Mouse (Mus musculus) thymus, postnatal 14 days (tissue): Measurements from ENCODE around the gene Igfbp6.
"Not testable (repeated sequence)": the region's sequence is repeated elsewhere in the genome, so short reads cannot be mapped to it uniquely, and the experiment has no call there.

Source experiments
- DNase-seq: peaks from one replicate; pipeline ENCODE4 v3.0.0; 2021

Igfbp6 gene

GRCm38 (mm10) chr15:102142914-102143912 lies 949 bp upstream of the Igfbp6 start:
- no peak for DNase-seq

DNA sequence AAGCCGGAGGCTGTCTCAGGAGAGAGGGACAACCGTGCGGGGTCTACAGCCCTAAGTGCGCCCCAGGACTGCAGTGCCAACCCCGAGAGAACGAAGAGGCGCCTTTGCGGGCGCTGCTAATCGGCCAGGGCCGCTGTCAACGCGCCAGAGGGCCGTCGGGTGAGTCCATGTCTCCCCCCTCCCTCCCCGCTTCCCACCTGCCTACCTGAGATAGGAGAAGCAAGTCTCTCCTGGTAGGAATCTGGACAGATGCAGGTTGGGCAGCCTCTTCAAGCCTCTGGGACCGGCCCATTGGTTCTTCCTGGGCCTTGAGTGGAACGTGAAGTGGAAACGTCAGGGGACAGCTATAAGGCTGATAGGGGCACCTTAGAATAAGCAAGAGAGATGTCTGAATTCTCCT lies 564 bp downstream of the Igfbp6 start:
- no peak for DNase-seq

- DNase-seq = no peak
Observed at GRCm38 (mm10) chr15:102145330-102145729, 1.2 kb downstream of the Igfbp6 start.

GRCm38 (mm10) chr15:102146089-102146488 lies 1.9 kb downstream of the Igfbp6 start:
- no peak for DNase-seq

DNA sequence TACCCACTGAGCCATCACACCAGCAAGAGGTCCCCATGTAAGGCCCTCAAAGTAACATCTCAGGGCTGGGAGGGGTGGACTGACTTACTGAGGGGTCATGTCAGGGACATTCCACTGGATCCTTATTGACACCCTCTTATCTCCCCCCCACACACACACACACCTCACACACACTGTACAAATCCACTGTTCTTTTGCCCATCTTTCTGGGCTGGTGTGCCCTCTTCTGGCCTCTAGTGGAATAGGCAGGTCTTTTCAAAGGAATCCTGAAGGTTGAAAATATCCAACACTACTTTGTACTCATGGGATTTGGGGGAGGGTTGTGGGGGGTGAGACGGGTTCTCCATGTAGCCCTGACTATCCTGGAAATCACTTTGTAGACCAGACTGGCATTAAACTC lies 2.7 kb downstream of the Igfbp6 start:
- peak; percentile 44 for DNase-seq

DNA sequence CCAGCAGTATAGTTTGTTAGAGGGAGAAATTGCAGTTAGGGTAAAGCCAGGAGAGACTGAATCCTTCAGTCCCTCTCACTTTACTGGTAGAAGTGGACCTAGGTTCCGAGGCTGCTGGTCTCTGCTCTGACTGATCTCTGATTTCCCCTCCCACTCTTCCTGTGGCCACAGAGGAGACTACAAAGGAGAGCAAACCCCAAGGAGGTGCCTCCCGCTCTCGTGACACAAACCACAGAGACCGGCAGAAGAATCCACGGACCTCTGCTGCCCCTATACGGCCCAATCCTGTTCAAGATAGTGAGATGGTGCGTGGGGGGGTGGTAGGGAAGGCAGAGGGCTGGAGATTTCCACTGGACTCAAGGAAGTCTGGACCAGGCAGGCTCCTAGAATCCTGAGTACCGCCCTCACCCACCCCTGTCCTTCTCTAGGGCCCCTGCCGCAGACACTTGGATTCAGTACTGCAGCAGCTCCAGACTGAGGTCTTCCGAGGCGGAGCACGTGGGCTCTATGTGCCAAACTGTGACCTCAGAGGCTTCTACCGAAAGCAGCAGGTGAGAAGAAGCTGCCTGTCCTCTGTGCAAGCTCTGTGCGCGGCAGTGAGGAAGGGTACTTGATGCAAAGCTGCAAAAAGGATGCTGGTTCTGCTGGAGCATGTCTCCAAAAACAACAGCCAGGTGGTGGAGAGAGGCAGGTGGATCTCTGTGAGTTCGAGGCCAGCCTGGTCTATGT lies 3.7 kb downstream of the Igfbp6 start:
- no peak for DNase-seq

DNA sequence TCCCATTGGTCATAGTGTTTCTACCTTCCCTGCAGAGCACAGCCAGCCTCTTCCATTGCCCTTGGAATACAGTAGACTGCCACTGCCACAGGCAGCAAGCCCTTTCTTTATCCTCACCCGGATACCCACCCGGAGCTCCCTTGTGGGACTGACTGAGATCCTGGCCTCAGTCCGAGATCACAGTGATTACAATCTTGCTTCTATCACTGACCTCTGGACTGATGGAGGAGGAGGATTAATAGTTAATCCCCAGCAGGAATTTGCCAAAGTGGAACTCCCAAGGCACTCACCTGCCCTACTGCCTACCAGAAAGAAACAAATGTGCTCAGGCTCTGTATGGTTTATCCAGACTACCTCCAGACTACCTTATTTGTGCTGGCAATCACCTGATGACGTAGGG lies 5.4 kb downstream of the Igfbp6 start:
- DNase-seq = no peak

- DNase-seq = peak; percentile 30
Observed at GRCm38 (mm10) chr15:102150301-102151135, 6.4 kb downstream of the Igfbp6 start, which contains the start of gene Soat2. Soat2 (plus strand) TSS chr15:102150526.

- no peak for DNase-seq
Observed at GRCm38 (mm10) chr15:102152646-102153045, 8.5 kb downstream of the Igfbp6 start.

DNA sequence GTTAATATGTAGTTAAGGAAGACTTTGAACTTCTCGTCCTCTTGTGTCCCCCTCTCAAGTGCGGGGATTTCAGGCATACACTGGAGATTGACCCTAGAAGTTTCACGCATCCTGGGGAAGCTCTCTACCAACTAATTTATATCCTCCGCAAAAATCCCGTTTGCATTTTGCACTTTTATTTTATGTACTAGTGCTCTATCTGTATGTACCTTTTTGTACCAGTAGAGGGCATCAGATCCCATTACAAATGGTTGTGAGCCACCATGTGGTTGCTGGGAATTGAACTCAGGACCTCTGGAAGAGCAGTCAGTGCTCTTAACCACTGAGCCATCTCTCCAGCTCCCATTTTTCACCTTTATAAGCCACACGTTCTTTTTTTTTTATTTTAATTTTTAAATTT lies 10.8 kb downstream of the Igfbp6 start:
- not testable (repeated sequence) for DNase-seq

- no peak for DNase-seq
Observed at GRCm38 (mm10) chr15:102156836-102157235, 12.7 kb downstream of the Igfbp6 start.

GRCm38 (mm10) chr15:102160415-102161060 lies 16.4 kb downstream of the Igfbp6 start:
- DNase-seq = peak; percentile 33

GRCm38 (mm10) chr15:102163900-102164693 lies 19.9 kb downstream of the Igfbp6 start:
- DNase-seq = no peak

DNA sequence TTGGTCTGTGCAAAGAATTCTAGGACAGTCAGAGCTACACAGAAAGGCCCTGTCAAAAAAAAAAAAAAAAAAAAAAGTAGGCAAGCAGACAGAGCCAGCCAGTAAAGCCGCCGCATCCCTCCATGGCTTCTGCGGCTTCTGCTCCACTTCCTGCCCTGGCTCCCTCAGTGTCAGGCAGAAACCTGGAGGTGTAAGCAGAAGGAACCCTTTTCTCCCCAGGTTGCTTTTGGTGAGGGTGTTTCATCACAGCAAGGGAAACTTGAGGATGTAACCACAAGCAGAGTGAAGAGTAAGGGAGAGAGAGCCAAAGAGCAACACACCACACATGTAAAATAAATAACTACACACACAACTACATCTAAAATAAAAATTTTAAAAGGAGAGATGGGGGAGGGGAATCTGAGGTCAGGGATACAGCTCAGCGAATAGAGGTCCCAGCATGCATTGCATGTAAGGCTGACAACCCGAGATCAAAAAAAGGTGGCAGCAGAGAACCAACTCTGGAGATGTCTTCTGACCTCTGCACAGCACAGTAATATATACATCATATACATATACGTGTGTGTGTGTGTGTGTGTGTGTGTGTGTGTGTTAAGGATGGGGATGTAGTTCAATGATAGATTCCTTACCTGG lies 21.4 kb downstream of the Igfbp6 start:
- peak; percentile 56 for DNase-seq

- no peak for DNase-seq
Observed at GRCm38 (mm10) chr15:102167620-102168021, 23.5 kb downstream of the Igfbp6 start.

GRCm38 (mm10) chr15:102169064-102169463 lies 24.9 kb downstream of the Igfbp6 start:
- DNase-seq = no peak

DNA sequence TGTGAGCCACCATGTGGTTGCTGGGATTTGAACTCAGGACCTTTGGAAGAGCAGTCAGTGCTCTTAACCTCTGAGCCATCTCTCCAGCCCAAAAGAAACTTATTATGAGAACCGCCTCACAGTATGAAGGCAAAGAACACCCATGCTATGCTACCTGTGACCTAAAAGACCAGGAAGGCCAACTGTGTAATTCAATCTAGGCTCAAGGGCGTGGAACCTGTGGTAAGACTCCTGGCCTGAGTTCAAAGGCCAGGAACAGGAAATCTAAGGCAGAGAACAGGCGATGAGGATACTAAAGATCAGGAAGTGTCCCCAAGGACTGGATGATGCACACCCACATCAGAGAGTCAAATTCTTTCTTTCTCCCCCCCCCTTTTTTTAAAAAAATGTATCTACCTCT lies 29.4 kb downstream of the Igfbp6 start:
- DNase-seq = no peak

GRCm38 (mm10) chr15:102175736-102176319 lies 31.7 kb downstream of the Igfbp6 start:
- no peak for DNase-seq

DNA sequence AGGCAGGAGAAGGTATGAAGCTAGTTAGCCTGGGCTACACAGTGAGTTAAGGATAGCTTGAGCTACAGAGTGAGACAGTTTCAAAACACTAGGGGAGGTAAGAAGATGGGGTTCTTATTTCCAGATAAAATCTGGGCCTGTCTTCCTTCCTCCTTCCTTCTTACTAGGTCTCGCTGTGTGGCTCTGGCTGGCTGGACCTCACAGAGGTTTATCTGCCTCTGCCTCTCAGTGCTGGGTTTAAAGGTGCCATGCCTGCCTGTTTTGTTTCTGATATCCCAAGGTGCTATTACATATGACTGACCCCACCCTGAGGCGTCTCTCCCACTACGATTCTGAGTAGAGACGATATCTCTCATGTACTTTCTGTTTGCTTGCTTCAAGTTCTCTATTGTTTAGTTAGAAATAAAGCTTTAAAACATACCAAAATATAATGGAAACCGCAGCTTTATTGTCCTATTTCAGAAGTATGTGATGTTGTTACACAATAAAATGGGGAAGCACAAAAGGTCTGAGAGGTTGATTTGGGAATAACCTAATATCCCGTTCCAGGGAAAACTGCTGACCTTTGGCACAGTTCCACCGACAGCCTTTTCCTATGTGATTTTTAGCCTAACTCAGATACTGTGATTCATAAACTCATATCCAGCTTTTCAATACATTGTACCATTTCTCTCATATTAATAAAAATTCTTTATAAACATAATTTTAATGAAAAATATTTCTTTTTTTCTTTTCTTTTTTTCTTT lies 32.6 kb downstream of the Igfbp6 start:
- no peak for DNase-seq

DNA sequence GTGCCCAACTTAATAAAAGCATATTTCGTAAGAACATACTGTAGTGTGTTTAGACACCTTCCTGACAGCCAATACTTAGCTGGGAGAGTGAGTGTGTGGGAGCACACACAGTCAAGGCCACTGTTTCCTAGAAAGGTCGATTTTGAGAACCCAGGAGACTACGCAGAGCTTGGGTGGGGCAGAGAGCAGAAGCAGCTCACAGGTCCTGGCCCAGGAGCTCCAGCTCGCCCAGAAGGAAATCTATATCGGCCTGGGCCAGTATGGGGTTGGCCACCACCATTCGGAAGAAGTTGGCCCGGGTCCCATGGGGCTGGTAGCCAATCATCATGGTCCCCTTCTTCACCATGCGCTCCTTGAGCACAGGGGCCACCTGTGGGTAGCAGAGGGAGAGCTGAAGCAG lies 33.3 kb downstream of the Igfbp6 start:
- no peak for DNase-seq
